Comparison of ENCODE assay signal across 10 mouse cellular contexts in genomic region chr15:81042276-81042931, GRCm38 (mm10).
DNase-seq lines count a peak whose midpoint lies in the region; ATAC-seq lines count a peak whose summit lies in the region.
"Had no signal": no experiment of that assay in that cellular context is flagged by ENCODE, and none has a peak within 500 bp of the region (broad histone marks: within the 10 kb centered on the region; RNA-seq: fewer than 3 reads in every experiment).

No protein-coding gene starts in this region.

- H3K27me3 ChIP-seq in neural tube, embryonic 15.5 days (replicated peaks), result no peaks in the 10 kb centered on the region
- H3K27me3 ChIP-seq: CH12.LX; neural tube, embryonic 13.5 days had no signal

- H3K4me2 ChIP-seq in neural tube, embryonic 15.5 days, result no peak overlapping the region
- H3K4me2 ChIP-seq: neural tube, embryonic 13.5 days had no signal

- H3K27ac ChIP-seq in neural tube, embryonic 15.5 days (replicated peaks), result no peak overlapping the region

- no peak overlapping the region for H3K9ac ChIP-seq in neural tube, embryonic 15.5 days (replicated peaks)
- H3K9ac ChIP-seq: neural tube, embryonic 13.5 days had no signal

- 71% methylated on average over 13 of the region's 13 CpGs for WGBS in neural tube, embryonic 15.5 days

- H3K9me3 ChIP-seq in neural tube, embryonic 15.5 days (replicated peaks), result no peaks in the 10 kb centered on the region
- H3K9me3 ChIP-seq: neural tube, embryonic 13.5 days had no signal

- no peaks in the 10 kb centered on the region; the same call in 1 of the 2 replicates for H3K36me3 ChIP-seq in neural tube, embryonic 15.5 days

- H3K4me1 ChIP-seq in neural tube, embryonic 15.5 days, result peaks cover 5% of the 10 kb centered on the region; the same call in 1 of the 2 replicates

- peak; percentile 59 for DNase-seq in adrenal gland, postnatal 10 days
- no peak for DNase-seq in adrenal gland, adult 2 months
- peak; percentile 46 for DNase-seq in ovary, postnatal 36 days (ENCODE audit: low spot score)
- no peak for DNase-seq in ovary, postnatal 10 days (ENCODE audit: low spot score)
- peak; percentile 56 for DNase-seq in kidney, adult 9 months
- no peak for DNase-seq in right cerebral cortex, postnatal 4 days

- H3K4me3 ChIP-seq in neural tube, embryonic 15.5 days (replicated peaks), result no peak overlapping the region
- H3K4me3 ChIP-seq: neural tube, embryonic 13.5 days had no signal

- ATAC-seq in monocyte, adult 5-6 weeks (replicated peaks; ENCODE audit: insufficient number of reproducible peaks, low FRiP score, low TSS enrichment, poor library complexity, severe bottlenecking), result 0 out of 2 replicates have a peak, but pooled peaks have one; percentile 13
- no peak for ATAC-seq in neural tube, embryonic 15.5 days (ENCODE audit: low FRiP score)

Comparison
In these comparisons a context has a peak if more than half of its experiments do, and no peak if none do; other contexts are left out.
1. DNase-seq: peak in adrenal gland, postnatal 10 days (single experiment), ovary, postnatal 36 days (single experiment) and kidney, adult 9 months (single experiment); none in adrenal gland, adult 2 months (single experiment), ovary, postnatal 10 days (single experiment) and right cerebral cortex, postnatal 4 days (single experiment).